Comparison of ENCODE assay signal across 26 mouse cellular contexts in genomic region chr9:64250111-64250730, GRCm38 (mm10). TPM values are rescaled to one million over a fixed set of nuclear protein-coding genes. Genes with fewer than 3 reads are reported as not detected.
DNase-seq lines count a peak whose midpoint lies in the region; ATAC-seq and TF ChIP-seq lines count a peak whose summit lies in the region.
"Had no signal": no experiment of that assay in that cellular context is flagged by ENCODE, and none has a peak within 500 bp of the region (broad histone marks: within the 10 kb centered on the region; RNA-seq: fewer than 3 reads in every experiment).

No protein-coding gene starts in this region.

- H3K36me3 ChIP-seq in heart, postnatal 0 days (replicated peaks; ENCODE audit: control insufficient read depth, insufficient read depth, low read length), result no peaks in the 10 kb centered on the region
- H3K36me3 ChIP-seq in heart, embryonic 11.5 days (ENCODE audit: control insufficient read depth, insufficient read depth, low read length), result no peaks in the 10 kb centered on the region
- no peaks in the 10 kb centered on the region for H3K36me3 ChIP-seq in midbrain, embryonic 11.5 days (ENCODE audit: control insufficient read depth, insufficient read depth, low read length)
- H3K36me3 ChIP-seq in midbrain, embryonic 10.5 days, result peaks cover 31% of the 10 kb centered on the region
- no peaks in the 10 kb centered on the region for H3K36me3 ChIP-seq in stomach, embryonic 16.5 days (ENCODE audit: control insufficient read depth, insufficient read depth, low read length)
- H3K36me3 ChIP-seq: forebrain, embryonic 15.5 days had no signal

- H3K9me3 ChIP-seq in heart, postnatal 0 days (replicated peaks; ENCODE audit: control insufficient read depth, low read length), result no peaks in the 10 kb centered on the region
- H3K9me3 ChIP-seq in heart, embryonic 11.5 days (replicated peaks; ENCODE audit: control insufficient read depth, low read length), result no peaks in the 10 kb centered on the region
- no peaks in the 10 kb centered on the region for H3K9me3 ChIP-seq in midbrain, embryonic 11.5 days (ENCODE audit: control insufficient read depth, low read length)
- no peaks in the 10 kb centered on the region for H3K9me3 ChIP-seq in midbrain, embryonic 10.5 days (replicated peaks)
- H3K9me3 ChIP-seq in stomach, embryonic 16.5 days (replicated peaks; ENCODE audit: control insufficient read depth, low read length), result no peaks in the 10 kb centered on the region
- H3K9me3 ChIP-seq: embryonic facial prominence, embryonic 12.5 days; forebrain, embryonic 10.5 days; forebrain, embryonic 15.5 days; kidney, embryonic 15.5 days had no signal

- H3K27me3 ChIP-seq in heart, postnatal 0 days (ENCODE audit: control insufficient read depth, insufficient read depth, low read length), result no peaks in the 10 kb centered on the region
- no peaks in the 10 kb centered on the region for H3K27me3 ChIP-seq in heart, embryonic 11.5 days (ENCODE audit: control insufficient read depth, insufficient read depth, low read length)
- H3K27me3 ChIP-seq in midbrain, embryonic 11.5 days (ENCODE audit: control insufficient read depth, insufficient read depth, low read length), result no peaks in the 10 kb centered on the region
- no peaks in the 10 kb centered on the region for H3K27me3 ChIP-seq in midbrain, embryonic 10.5 days (ENCODE audit: low read depth, poor library complexity, severe bottlenecking)
- no peaks in the 10 kb centered on the region for H3K27me3 ChIP-seq in stomach, embryonic 16.5 days (ENCODE audit: control insufficient read depth, insufficient read depth, low read length)
- H3K27me3 ChIP-seq: embryonic facial prominence, embryonic 12.5 days; forebrain, embryonic 15.5 days; kidney, embryonic 15.5 days had no signal

- H3K27ac ChIP-seq in heart, postnatal 0 days (ENCODE audit: low read depth), result no peak overlapping the region
- H3K27ac ChIP-seq in heart, embryonic 11.5 days (ENCODE audit: low read depth, low read length), result no peak overlapping the region
- H3K27ac ChIP-seq in midbrain, embryonic 11.5 days (ENCODE audit: low read depth, low read length), result no peak overlapping the region
- no peak overlapping the region for H3K27ac ChIP-seq in midbrain, embryonic 10.5 days (replicated peaks)
- peak overlapping the region; percentile 71 for H3K27ac ChIP-seq in bone marrow macrophage, adult 2 months (ENCODE audit: insufficient read depth, low read depth, low read length)
- peak overlapping the region; percentile 12; the same call in 1 of the 2 replicates for H3K27ac ChIP-seq in stomach, embryonic 16.5 days (ENCODE audit: low read length)
- H3K27ac ChIP-seq: embryonic facial prominence, embryonic 12.5 days; forebrain, embryonic 10.5 days; forebrain, embryonic 15.5 days; gastrocnemius, adult 2 months; heart, adult 2 months; kidney, embryonic 15.5 days had no signal

- ATAC-seq in heart, postnatal 0 days (ENCODE audit: insufficient read depth, low read depth), result no peak
- no peak for ATAC-seq in heart, embryonic 11.5 days (replicated peaks; ENCODE audit: insufficient number of reproducible peaks, low FRiP score, low TSS enrichment)
- ATAC-seq in midbrain, embryonic 11.5 days (ENCODE audit: low FRiP score), result no peak
- ATAC-seq in stomach, embryonic 16.5 days (ENCODE audit: insufficient read depth, low FRiP score), result no peak
- ATAC-seq: forebrain, embryonic 15.5 days; hindbrain, embryonic 16.5 days had no signal

- 0 out of 2 replicates have a peak, but pooled peaks cover 10% of the 10 kb centered on the region for H3K4me1 ChIP-seq in heart, postnatal 0 days (ENCODE audit: control insufficient read depth, insufficient read depth)
- H3K4me1 ChIP-seq in heart, embryonic 11.5 days (ENCODE audit: control insufficient read depth, insufficient read depth, low read length), result peaks cover 15% of the 10 kb centered on the region
- H3K4me1 ChIP-seq in midbrain, embryonic 11.5 days (ENCODE audit: control insufficient read depth, insufficient read depth, low read length), result peaks cover 9% of the 10 kb centered on the region
- peaks cover 33% of the 10 kb centered on the region for H3K4me1 ChIP-seq in midbrain, embryonic 10.5 days
- H3K4me1 ChIP-seq in bone marrow macrophage, adult 2 months (ENCODE audit: control insufficient read depth, insufficient read depth, low read length), result peaks cover 33% of the 10 kb centered on the region
- H3K4me1 ChIP-seq in stomach, embryonic 16.5 days (ENCODE audit: control insufficient read depth, insufficient read depth, low read length), result peaks cover 11% of the 10 kb centered on the region; the same call in 1 of the 2 replicates

- no peak for TF ChIP-seq CTCF in heart, postnatal 0 days (IDR thresholded peaks at IDR 0.05; ENCODE audit: low read depth)
- TF ChIP-seq CTCF in bone marrow macrophage, adult 2 months (IDR thresholded peaks at IDR 0.05; ENCODE audit: low read depth, low read length), result no peak

- no peak for TF ChIP-seq POLR2A in bone marrow macrophage, adult 2 months (IDR thresholded peaks at IDR 0.05; ENCODE audit: borderline replicate concordance, low read depth, low read length)

- H3K9ac ChIP-seq in heart, postnatal 0 days (replicated peaks; ENCODE audit: low read depth, low read length), result peak overlapping the region; percentile 30; the same call in 1 of the 2 replicates
- no peak overlapping the region for H3K9ac ChIP-seq in heart, embryonic 11.5 days (ENCODE audit: low read depth, low read length)
- H3K9ac ChIP-seq in midbrain, embryonic 11.5 days (ENCODE audit: low read length), result no peak overlapping the region
- 0 out of 2 replicates have a peak overlapping the region, but pooled peaks have one; percentile 7 for H3K9ac ChIP-seq in stomach, embryonic 16.5 days (ENCODE audit: low read length)
- H3K9ac ChIP-seq: embryonic facial prominence, embryonic 12.5 days; forebrain, embryonic 15.5 days; kidney, embryonic 15.5 days had no signal

- TF ChIP-seq EP300 in heart, postnatal 0 days (IDR thresholded peaks at IDR 0.05; ENCODE audit: low read depth), result no peak

- no peak overlapping the region for H3K4me2 ChIP-seq in heart, postnatal 0 days (ENCODE audit: low read depth, low read length)
- no peak overlapping the region for H3K4me2 ChIP-seq in heart, embryonic 11.5 days
- no peak overlapping the region for H3K4me2 ChIP-seq in midbrain, embryonic 11.5 days
- no peak overlapping the region for H3K4me2 ChIP-seq in stomach, embryonic 16.5 days (ENCODE audit: low read depth, low read length)
- H3K4me2 ChIP-seq: embryonic facial prominence, embryonic 12.5 days; forebrain, embryonic 15.5 days had no signal

- H3K4me3 ChIP-seq in heart, postnatal 0 days (ENCODE audit: low read depth, low read length), result no peak overlapping the region
- H3K4me3 ChIP-seq in heart, embryonic 11.5 days (ENCODE audit: low read depth, low read length), result no peak overlapping the region
- H3K4me3 ChIP-seq in midbrain, embryonic 11.5 days (ENCODE audit: low read depth, low read length), result no peak overlapping the region
- H3K4me3 ChIP-seq in midbrain, embryonic 10.5 days, result no peak overlapping the region
- no peak overlapping the region for H3K4me3 ChIP-seq in bone marrow macrophage, adult 2 months (ENCODE audit: insufficient read depth, low read length)
- H3K4me3 ChIP-seq in stomach, embryonic 16.5 days (replicated peaks; ENCODE audit: low read length), result no peak overlapping the region
- H3K4me3 ChIP-seq: embryonic facial prominence, embryonic 12.5 days; forebrain, embryonic 10.5 days; forebrain, embryonic 15.5 days; gastrocnemius, adult 2 months; heart, adult 2 months; kidney, embryonic 15.5 days had no signal

- no peak for DNase-seq in heart, postnatal 0 days (ENCODE audit: low spot score)
- DNase-seq in midbrain, embryonic 11.5 days (ENCODE audit: low spot score, missing footprints), result peak; percentile 37
- no peak for DNase-seq in midbrain, embryonic 10.5 days (ENCODE audit: low spot score)
- no peak for DNase-seq in thymus, postnatal 4 days
- DNase-seq in adrenal gland, postnatal 36 days, result no peak
- DNase-seq: cerebellum, adult 11 months; cerebellum, adult 9-10 months; cerebellum, postnatal 36 days; gastrocnemius, adult 2 months; gastrocnemius, postnatal 36 days; heart, adult 2 months; kidney, adult 18-20 months; kidney, postnatal 25 days; liver; lung, adult 18-20 months; lung, postnatal 10 days; midbrain, embryonic 14.5 days; right cerebral cortex, postnatal 4 days had no signal

RNA-seq across cellular contexts. Expression of gene Map2k1, which starts 3.2 kb away (rescaled TPM):
- total RNA-seq in heart, postnatal 0 days (2014; rRNA removed; ENCODE audit: low replicate concordance), result 110 and 149 TPM in 2 replicates
- polyA plus RNA-seq in heart, postnatal 0 days (2015; fragmentation: Nextera tagmentation; extraction: Ambion mirVana), result 57.1 and 57.7 TPM in 2 replicates
- polyA plus RNA-seq in heart, embryonic 11.5 days (2014; fragmentation: Nextera tagmentation; extraction: Ambion mirVana), result 100 and 108 TPM in 2 replicates
- 78.2 and 78.8 TPM in 2 replicates for polyA plus RNA-seq in midbrain, embryonic 11.5 days (2014; fragmentation: Nextera tagmentation; extraction: Ambion mirVana)
- 75.9 and 86.7 TPM in 2 replicates for polyA plus RNA-seq in midbrain, embryonic 10.5 days (2016; fragmentation: Nextera tagmentation; extraction: Ambion mirVana)
- 79.9 and 83.4 TPM in 2 replicates for polyA plus RNA-seq in bone marrow macrophage, adult 2 months (2012; ENCODE audit: insufficient read depth, insufficient read length, missing spikeins)
- 80.7 and 80.9 TPM in 2 replicates for polyA plus RNA-seq in stomach, embryonic 16.5 days (2015; fragmentation: Nextera tagmentation; extraction: Ambion mirVana)
- total RNA-seq in adrenal gland, postnatal 36 days (2021), result 10 to 100 TPM; 80.4 to 91.1 TPM

RNA-seq across cellular contexts. Expression of gene Uchl4, which starts 15.2 kb away (rescaled TPM):
- total RNA-seq in heart, postnatal 0 days (2014; rRNA removed; ENCODE audit: low replicate concordance), result not detected in 2 replicates
- 0.75 and 1.1 TPM in 2 replicates for polyA plus RNA-seq in heart, postnatal 0 days (2015; fragmentation: Nextera tagmentation; extraction: Ambion mirVana)
- 2.7 and 3.1 TPM in 2 replicates for polyA plus RNA-seq in heart, embryonic 11.5 days (2014; fragmentation: Nextera tagmentation; extraction: Ambion mirVana)
- 1.8 and 2.6 TPM in 2 replicates for polyA plus RNA-seq in midbrain, embryonic 11.5 days (2014; fragmentation: Nextera tagmentation; extraction: Ambion mirVana)
- polyA plus RNA-seq in midbrain, embryonic 10.5 days (2016; fragmentation: Nextera tagmentation; extraction: Ambion mirVana), result 3.0 and 3.1 TPM in 2 replicates
- polyA plus RNA-seq in bone marrow macrophage, adult 2 months (2012; ENCODE audit: insufficient read depth, insufficient read length, missing spikeins), result 1.9 and 2.1 TPM in 2 replicates
- 2.8 and 3.6 TPM in 2 replicates for polyA plus RNA-seq in stomach, embryonic 16.5 days (2015; fragmentation: Nextera tagmentation; extraction: Ambion mirVana)
- total RNA-seq in adrenal gland, postnatal 36 days (2021), result 1 to 10 TPM; 2.5 to 2.7 TPM

RNA-seq across cellular contexts. Expression of gene Tipin, which starts 31.2 kb away (rescaled TPM):
- total RNA-seq in heart, postnatal 0 days (2014; rRNA removed; ENCODE audit: low replicate concordance), result 19.8 and 20.9 TPM in 2 replicates
- polyA plus RNA-seq in heart, postnatal 0 days (2015; fragmentation: Nextera tagmentation; extraction: Ambion mirVana), result 54.1 and 60.7 TPM in 2 replicates
- polyA plus RNA-seq in heart, embryonic 11.5 days (2014; fragmentation: Nextera tagmentation; extraction: Ambion mirVana), result 155 and 159 TPM in 2 replicates
- polyA plus RNA-seq in midbrain, embryonic 11.5 days (2014; fragmentation: Nextera tagmentation; extraction: Ambion mirVana), result 286 TPM in 2 replicates
- polyA plus RNA-seq in midbrain, embryonic 10.5 days (2016; fragmentation: Nextera tagmentation; extraction: Ambion mirVana), result 274 and 311 TPM in 2 replicates
- 26.8 and 29.6 TPM in 2 replicates for polyA plus RNA-seq in bone marrow macrophage, adult 2 months (2012; ENCODE audit: insufficient read depth, insufficient read length, missing spikeins)
- 132 and 162 TPM in 2 replicates for polyA plus RNA-seq in stomach, embryonic 16.5 days (2015; fragmentation: Nextera tagmentation; extraction: Ambion mirVana)
- 10 to 100 TPM; 15.9 to 20.6 TPM for total RNA-seq in adrenal gland, postnatal 36 days (2021)

Comparison
In these comparisons a context has a peak if more than half of its experiments do, and no peak if none do; other contexts are left out.
1. H3K9ac ChIP-seq: peak in heart, postnatal 0 days (single experiment) and stomach, embryonic 16.5 days (single experiment); none in heart, embryonic 11.5 days (single experiment) and midbrain, embryonic 11.5 days (single experiment).
2. H3K27ac ChIP-seq: peak in bone marrow macrophage, adult 2 months (single experiment) and stomach, embryonic 16.5 days (single experiment); none in heart, postnatal 0 days (single experiment), heart, embryonic 11.5 days (single experiment), midbrain, embryonic 11.5 days (single experiment) and midbrain, embryonic 10.5 days (single experiment).